Mouse (Mus musculus): ENCODE data around the gene Tmsb4x. TPM values are rescaled to one million over a fixed set of nuclear protein-coding genes. Genes with fewer than 3 reads are reported as not detected.

Tmsb4x gene
- polyA plus RNA-seq, 1 experiment, result 2,113 TPM

GRCm38 (mm10) chrX:167167282-167167681, 41.8 kb downstream of the Tmsb4x start:
- TF ChIP-seq POLR2A (IDR thresholded peaks at IDR 0.05; ENCODE audit: extremely low read depth, insufficient read depth, low read length) (no peak), CTCF (IDR thresholded peaks at IDR 0.05; ENCODE audit: extremely low read depth, insufficient read depth, low read length) (no peak)
- Histone ChIP-seq H3K4me3 (ENCODE audit: insufficient read depth, low read length) (no peak overlapping the region), H3K4me1 (ENCODE audit: control insufficient read depth, insufficient read depth, low read length) (peaks cover 3% of the 10 kb centered on the region; the same call in 1 of the 2 replicates), H3K27ac (ENCODE audit: insufficient read depth, low read length) (no peak overlapping the region)

GRCm38 (mm10) chrX:167166051-167166450, 43.1 kb downstream of the Tmsb4x start:
- Histone ChIP-seq H3K4me3 (ENCODE audit: insufficient read depth, low read length) (no peak overlapping the region), H3K4me1 (ENCODE audit: control insufficient read depth, insufficient read depth, low read length) (no peaks in the 10 kb centered on the region), H3K27ac (ENCODE audit: insufficient read depth, low read length) (no peak overlapping the region)
- TF ChIP-seq CTCF (IDR thresholded peaks at IDR 0.05; ENCODE audit: extremely low read depth, insufficient read depth, low read length) (no peak), POLR2A (IDR thresholded peaks at IDR 0.05; ENCODE audit: extremely low read depth, insufficient read depth, low read length) (no peak)

- no peak overlapping the region for H3K27ac ChIP-seq (ENCODE audit: insufficient read depth, low read length)
- TF ChIP-seq CTCF (IDR thresholded peaks at IDR 0.05; ENCODE audit: extremely low read depth, insufficient read depth, low read length) (no peak), POLR2A (IDR thresholded peaks at IDR 0.05; ENCODE audit: extremely low read depth, insufficient read depth, low read length) (no peak)
- no peaks in the 10 kb centered on the region for H3K4me1 ChIP-seq (ENCODE audit: control insufficient read depth, insufficient read depth, low read length)
- no peak overlapping the region for H3K4me3 ChIP-seq (ENCODE audit: insufficient read depth, low read length)
These were observed 51.4 kb downstream of the Tmsb4x start for GRCm38 (mm10) chrX:167157691-167158090.

Other genes starting within 250 kb of the Tmsb4x start
- 0.08 and 0.09 TPM in 2 replicates for gene Tlr8, start 55.0 kb upstream of the Tmsb4x start, polyA plus RNA-seq (2012; rRNA removed)
- gene Tlr7, start 121.2 kb upstream of the Tmsb4x start, polyA plus RNA-seq (2012; rRNA removed), result 1.6 and 2.2 TPM in 2 replicates
- gene Prps2, start 173.4 kb upstream of the Tmsb4x start, polyA plus RNA-seq (2012; rRNA removed), result 17.3 and 17.5 TPM in 2 replicates

All from cortical plate, adult 2 months (tissue).